Mouse (Mus musculus) E14TG2a.4 (cell line): ENCODE results near the gene Lin52.

Experiments used
- H3K27me3 ChIP-seq: 2 replicates; pipeline ENCODE4 v1.6.1; 2014; ENCODE audit warnings: low read length, control low read depth; ENCODE audit not compliant: insufficient read depth
- H3K36me3 ChIP-seq: 2 replicates; pipeline ENCODE4 v1.6.1; 2014; ENCODE audit warnings: low read length, control low read depth; ENCODE audit not compliant: insufficient read depth
- H3K4me1 ChIP-seq: replicated peaks from 2 replicates; pipeline ENCODE4 v1.6.1; 2014; ENCODE audit warnings: low read depth, low read length, control low read depth
- H3K4me3 ChIP-seq: replicated peaks from 2 replicates; pipeline ENCODE4 v1.5.1; 2014; ENCODE audit warnings: mild to moderate bottlenecking, low read length
- H3K9me3 ChIP-seq: 2 replicates; pipeline ENCODE4 v1.6.1; 2014; ENCODE audit warnings: low read length, control low read depth
- CTCF ChIP-seq: conservative IDR thresholded peaks from 2 replicates; pipeline ENCODE4 v1.5.1; 2014; ENCODE audit warnings: low read length
- NANOG ChIP-seq: IDR thresholded peaks from 2 replicates; pipeline ENCODE4 v1.6.1; 2014; ENCODE audit warnings: borderline replicate concordance, low read length, mixed read lengths
- POU5F1 ChIP-seq: IDR thresholded peaks from 2 replicates; pipeline ENCODE4 v1.6.1; 2014; ENCODE audit warnings: low read length, borderline replicate concordance

Lin52 gene

GRCm38 (mm10) chr12:84487324-84488056, 36.3 kb downstream of the Lin52 start:
- Histone ChIP-seq H3K36me3 (peaks cover 54% of the 10 kb centered on the region), H3K27me3 (no peaks in the 10 kb centered on the region), H3K9me3 (no peaks in the 10 kb centered on the region), H3K4me1 (peaks cover 46% of the 10 kb centered on the region), H3K4me3 (no peak overlapping the region)
- no peak for TF ChIP-seq CTCF

GRCm38 (mm10) chr12:84496795-84497194, 45.6 kb downstream of the Lin52 start:
- Histone ChIP-seq H3K27me3 (no peaks in the 10 kb centered on the region), H3K4me3 (no peak overlapping the region), H3K9me3 (no peaks in the 10 kb centered on the region), H3K4me1 (peaks cover 3% of the 10 kb centered on the region), H3K36me3 (peaks cover 14% of the 10 kb centered on the region; the same call in 1 of the 2 replicates)
- TF ChIP-seq NANOG (no peak), CTCF (no peak), POU5F1 (no peak)

GRCm38 (mm10) chr12:84500528-84501263, 49.5 kb downstream of the Lin52 start:
- H3K27me3 ChIP-seq: no peaks in the 10 kb centered on the region
- TF ChIP-seq CTCF: no peak
- no peak for TF ChIP-seq POU5F1
- TF ChIP-seq NANOG: no peak
- H3K4me3 ChIP-seq: no peak overlapping the region
- H3K36me3 ChIP-seq: peaks cover 10% of the 10 kb centered on the region; the same call in 1 of the 2 replicates
- no peaks in the 10 kb centered on the region for H3K9me3 ChIP-seq
- no peaks in the 10 kb centered on the region for H3K4me1 ChIP-seq

GRCm38 (mm10) chr12:84501278-84501677, 50.1 kb downstream of the Lin52 start:
- no peak for TF ChIP-seq POU5F1
- no peak for TF ChIP-seq NANOG
- no peak for TF ChIP-seq CTCF
- no peaks in the 10 kb centered on the region for H3K4me1 ChIP-seq
- peaks cover 15% of the 10 kb centered on the region; the same call in 1 of the 2 replicates for H3K36me3 ChIP-seq
- H3K27me3 ChIP-seq: no peaks in the 10 kb centered on the region
- no peaks in the 10 kb centered on the region for H3K9me3 ChIP-seq
- H3K4me3 ChIP-seq: no peak overlapping the region

GRCm38 (mm10) chr12:84506856-84507255, 55.6 kb downstream of the Lin52 start:
- Histone ChIP-seq H3K4me1 (no peaks in the 10 kb centered on the region), H3K27me3 (no peaks in the 10 kb centered on the region), H3K36me3 (peaks cover 12% of the 10 kb centered on the region; the same call in 1 of the 2 replicates), H3K9me3 (no peaks in the 10 kb centered on the region), H3K4me3 (no peak overlapping the region)
- TF ChIP-seq NANOG (no peak), CTCF (no peak), POU5F1 (no peak)

GRCm38 (mm10) chr12:84512016-84512415, 60.8 kb downstream of the Lin52 start:
- H3K36me3 ChIP-seq: peaks cover 22% of the 10 kb centered on the region; the same call in 1 of the 2 replicates
- TF ChIP-seq POU5F1: no peak
- TF ChIP-seq CTCF: no peak
- no peak for TF ChIP-seq NANOG
- H3K9me3 ChIP-seq: no peaks in the 10 kb centered on the region
- no peak overlapping the region for H3K4me3 ChIP-seq
- H3K27me3 ChIP-seq: no peaks in the 10 kb centered on the region
- H3K4me1 ChIP-seq: peaks cover 4% of the 10 kb centered on the region; the same call in 1 of the 2 replicates

- Histone ChIP-seq H3K4me3 (no peak overlapping the region), H3K4me1 (peaks cover 4% of the 10 kb centered on the region; the same call in 1 of the 2 replicates), H3K27me3 (no peaks in the 10 kb centered on the region), H3K36me3 (peaks cover 25% of the 10 kb centered on the region), H3K9me3 (no peaks in the 10 kb centered on the region)
- TF ChIP-seq CTCF (no peak), POU5F1 (no peak), NANOG (no peak)
Measured at GRCm38 (mm10) chr12:84515486-84515885, 64.3 kb downstream of the Lin52 start.

- H3K36me3 ChIP-seq: peaks cover 33% of the 10 kb centered on the region
- peaks cover 4% of the 10 kb centered on the region; the same call in 1 of the 2 replicates for H3K4me1 ChIP-seq
- H3K27me3 ChIP-seq: no peaks in the 10 kb centered on the region
- no peaks in the 10 kb centered on the region for H3K9me3 ChIP-seq
- no peak overlapping the region for H3K4me3 ChIP-seq
- TF ChIP-seq CTCF (peak; percentile 70), POU5F1 (no peak)
Measured at GRCm38 (mm10) chr12:84516642-84517041, 65.4 kb downstream of the Lin52 start.

- H3K36me3 ChIP-seq: peaks cover 36% of the 10 kb centered on the region
- TF ChIP-seq POU5F1: no peak
- TF ChIP-seq CTCF: no peak
- TF ChIP-seq NANOG: no peak
- H3K4me1 ChIP-seq: peaks cover 6% of the 10 kb centered on the region; the same call in 1 of the 2 replicates
- H3K27me3 ChIP-seq: no peaks in the 10 kb centered on the region
- H3K4me3 ChIP-seq: no peak overlapping the region
- no peaks in the 10 kb centered on the region for H3K9me3 ChIP-seq
Measured at GRCm38 (mm10) chr12:84518018-84518417, 66.8 kb downstream of the Lin52 start.
